Mouse (Mus musculus): Measurements from ENCODE around the gene Trappc6a.

Gene Trappc6a

DNA sequence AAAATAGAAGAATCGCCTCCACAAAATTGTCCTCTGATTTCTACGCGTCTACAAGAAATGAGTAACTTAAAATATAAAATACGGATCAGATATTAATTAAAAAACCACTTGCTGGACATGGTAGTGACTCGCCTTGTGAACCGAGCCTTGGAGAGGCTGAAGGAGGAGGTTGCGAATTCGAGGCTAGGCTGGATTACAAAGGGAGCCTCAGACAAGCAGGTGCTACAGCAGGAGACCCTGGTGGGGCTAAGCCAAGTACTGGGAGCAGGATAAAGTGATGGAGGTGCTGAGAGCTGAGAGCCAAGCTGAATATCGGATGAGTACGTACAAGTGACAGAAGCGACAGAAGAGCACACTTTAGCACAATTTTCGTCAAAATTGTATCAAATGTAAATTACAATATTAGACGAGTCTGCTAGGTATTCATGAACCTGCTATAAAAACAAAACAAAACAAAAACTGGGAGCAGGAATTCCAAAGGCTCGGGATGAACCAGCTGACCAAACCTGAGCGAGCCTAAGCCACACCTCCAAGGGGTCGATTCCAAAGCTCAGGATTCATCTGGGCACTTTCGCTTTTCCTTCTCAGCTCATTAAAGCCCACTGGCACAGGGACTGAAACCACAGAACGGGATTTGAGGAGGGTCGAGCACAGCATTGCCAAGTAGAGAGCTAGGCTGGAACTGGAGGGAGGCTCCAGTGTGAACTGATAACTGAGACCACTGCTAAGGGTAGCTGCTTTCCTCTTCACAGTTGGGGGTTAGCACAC lies 54.6 kb downstream of the Trappc6a start, which contains the start of gene Ppp1r37:
Gene Ppp1r37, minus strand, starts transcription at position 434 of the 768 bp plus-strand sequence.
- no peak for DNase-seq

DNA sequence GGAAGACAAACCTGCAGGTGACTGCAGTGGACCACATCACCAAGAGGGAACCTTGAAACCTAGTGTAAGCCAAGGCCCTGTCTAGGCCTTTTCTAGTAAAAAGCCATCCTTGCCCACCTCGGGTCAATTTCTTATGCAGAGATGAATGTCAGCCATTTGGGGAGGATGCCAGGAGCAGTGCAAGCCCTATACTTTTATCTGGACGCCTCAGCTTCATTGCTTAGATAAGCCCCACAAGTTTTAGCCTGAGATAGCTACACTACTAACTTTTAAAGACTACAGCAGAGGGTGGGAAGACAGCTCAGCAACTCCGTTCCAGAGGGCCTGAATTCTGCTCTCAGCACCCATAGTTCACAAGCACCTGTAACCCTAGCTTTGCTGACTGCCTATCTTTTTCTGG lies 55.7 kb downstream of the Trappc6a start:
- DNase-seq, result no peak

DNA sequence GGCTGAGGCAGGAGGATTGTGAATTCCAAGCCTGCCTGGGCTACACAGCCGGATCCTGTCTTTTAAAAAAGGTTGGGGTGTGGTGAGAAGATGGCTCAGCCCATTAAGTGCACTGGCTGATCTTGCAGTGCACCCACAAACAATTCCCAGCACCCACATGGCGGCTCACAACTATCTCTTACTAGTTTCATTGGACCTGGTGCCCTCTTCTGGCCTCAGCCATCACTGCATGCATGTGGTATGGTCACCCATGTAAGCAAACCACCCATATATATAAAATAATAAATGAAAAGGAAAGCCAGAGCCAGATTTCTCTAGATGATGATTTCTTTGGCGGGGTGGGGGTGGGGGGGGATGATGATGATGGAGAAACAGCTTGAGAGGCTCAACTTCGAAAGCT lies 56.3 kb downstream of the Trappc6a start:
- DNase-seq, result no peak

Measured in cerebellum, adult 11 months (tissue).